Mouse (Mus musculus): ENCODE measurements at regions not wholly inside any gene's neighbourhood (a gene's known extent, or its start where the extent isn't known, plus 50 kb on each side); places are given as distances from the start of the nearest gene placed in this dataset.
"Not testable (repeated sequence)": the region's sequence is repeated elsewhere in the genome, so short reads cannot be mapped to it uniquely, and the experiment has no call there.

- not testable (repeated sequence) for TF ChIP-seq POLR2A (IDR thresholded peaks at IDR 0.05; ENCODE audit: insufficient read depth, low read depth, low read length); CTCF (IDR thresholded peaks at IDR 0.05)
Measured at GRCm38 (mm10) chr17:13551693-13552404, 197.5 kb downstream of the Tcp10c start.

Data from heart, adult 2 months (tissue).